In genomic region chr6:49216811-49217542, GRCm38 (mm10) we compare ENCODE assay signal across 8 mouse cellular contexts. TPM values are rescaled to one million over a fixed set of nuclear protein-coding genes. Genes with fewer than 3 reads are reported as not detected.
A peak's percentile ranks its signal among the peaks of the same experiment; 100 is the strongest.
DNase-seq lines count a peak whose midpoint lies in the region; ATAC-seq lines count a peak whose summit lies in the region.

No protein-coding gene starts in this region.

- H3K9ac ChIP-seq in neural tube, embryonic 11.5 days (ENCODE audit: low read length) = peak overlapping the region; percentile 63
- peak overlapping the region; percentile 87 for H3K9ac ChIP-seq in forebrain, embryonic 12.5 days
- H3K9ac ChIP-seq in limb, embryonic 11.5 days (ENCODE audit: low read length) = peak overlapping the region; percentile 85
- H3K9ac ChIP-seq in stomach, embryonic 14.5 days (replicated peaks; ENCODE audit: low read depth, low read length) = peak overlapping the region; percentile 67

- peak overlapping the region; percentile 50 for H3K4me2 ChIP-seq in neural tube, embryonic 11.5 days (ENCODE audit: low read depth)
- H3K4me2 ChIP-seq in forebrain, embryonic 12.5 days = peak overlapping the region; percentile 74
- peak overlapping the region; percentile 53 for H3K4me2 ChIP-seq in limb, embryonic 11.5 days (ENCODE audit: low read depth, severe bottlenecking)
- H3K4me2 ChIP-seq in stomach, embryonic 14.5 days (replicated peaks; ENCODE audit: low read depth, low read length) = peak overlapping the region; percentile 69

- H3K27ac ChIP-seq in neural tube, embryonic 11.5 days (ENCODE audit: low read depth, low read length) = peak overlapping the region; percentile 94
- H3K27ac ChIP-seq in forebrain, embryonic 12.5 days = peak overlapping the region; percentile 97
- H3K27ac ChIP-seq in limb, embryonic 11.5 days (replicated peaks; ENCODE audit: low read depth, low read length) = peak overlapping the region; percentile 88
- peak overlapping the region; percentile 97 for H3K27ac ChIP-seq in stomach, embryonic 14.5 days (ENCODE audit: low read length)

- no peak for ATAC-seq in neural tube, embryonic 11.5 days (ENCODE audit: insufficient read depth, low FRiP score, low TSS enrichment)
- no peak for ATAC-seq in forebrain, embryonic 12.5 days (ENCODE audit: low FRiP score)
- ATAC-seq in limb, embryonic 11.5 days (ENCODE audit: insufficient number of reproducible peaks, low FRiP score, low TSS enrichment, low read depth) = no peak
- ATAC-seq in stomach, embryonic 14.5 days (ENCODE audit: insufficient number of reproducible peaks, insufficient read depth, low FRiP score, low read depth) = no peak

- H3K4me3 ChIP-seq in neural tube, embryonic 11.5 days (ENCODE audit: low read depth, low read length) = peak overlapping the region; percentile 45
- H3K4me3 ChIP-seq in forebrain, embryonic 12.5 days (replicated peaks) = peak overlapping the region; percentile 55
- H3K4me3 ChIP-seq in limb, embryonic 11.5 days (ENCODE audit: low read depth, low read length) = peak overlapping the region; percentile 58
- peak overlapping the region; percentile 57 for H3K4me3 ChIP-seq in stomach, embryonic 14.5 days (ENCODE audit: low read depth, low read length)

- H3K36me3 ChIP-seq in neural tube, embryonic 11.5 days (ENCODE audit: control insufficient read depth, insufficient read depth, low read length) = no peaks in the 10 kb centered on the region
- no peaks in the 10 kb centered on the region for H3K36me3 ChIP-seq in forebrain, embryonic 12.5 days (replicated peaks)
- no peaks in the 10 kb centered on the region for H3K36me3 ChIP-seq in limb, embryonic 11.5 days (ENCODE audit: control insufficient read depth, insufficient read depth, low read length)
- no peaks in the 10 kb centered on the region for H3K36me3 ChIP-seq in stomach, embryonic 14.5 days (ENCODE audit: control insufficient read depth, insufficient read depth, low read length)

- no peaks in the 10 kb centered on the region for H3K9me3 ChIP-seq in neural tube, embryonic 11.5 days (ENCODE audit: control insufficient read depth, low read length)
- no peaks in the 10 kb centered on the region for H3K9me3 ChIP-seq in forebrain, embryonic 12.5 days
- no peaks in the 10 kb centered on the region for H3K9me3 ChIP-seq in limb, embryonic 11.5 days (ENCODE audit: control insufficient read depth, low read length)
- H3K9me3 ChIP-seq in stomach, embryonic 14.5 days (ENCODE audit: control insufficient read depth, low read depth, low read length) = no peaks in the 10 kb centered on the region

- peaks cover 7% of the 10 kb centered on the region for H3K4me1 ChIP-seq in neural tube, embryonic 11.5 days (ENCODE audit: control insufficient read depth, insufficient read depth, low read length)
- H3K4me1 ChIP-seq in forebrain, embryonic 12.5 days = peaks cover 18% of the 10 kb centered on the region
- H3K4me1 ChIP-seq in limb, embryonic 11.5 days (ENCODE audit: control insufficient read depth, insufficient read depth, low read length) = peaks cover 7% of the 10 kb centered on the region; the same call in 1 of the 2 replicates
- peaks cover 13% of the 10 kb centered on the region; the same call in 1 of the 2 replicates for H3K4me1 ChIP-seq in stomach, embryonic 14.5 days (ENCODE audit: control insufficient read depth, insufficient read depth, low read length)

- 2% methylated on average over 11 of the region's 11 CpGs for WGBS in neural tube, embryonic 11.5 days
- 2% methylated on average over 11 of the region's 11 CpGs for WGBS in forebrain, embryonic 12.5 days
- WGBS in limb, embryonic 11.5 days = 2% methylated on average over 11 of the region's 11 CpGs
- 4% methylated on average over 11 of the region's 11 CpGs for WGBS in stomach, embryonic 14.5 days

- no peaks in the 10 kb centered on the region for H3K27me3 ChIP-seq in neural tube, embryonic 11.5 days (ENCODE audit: control insufficient read depth, insufficient read depth, low read length)
- no peaks in the 10 kb centered on the region for H3K27me3 ChIP-seq in forebrain, embryonic 12.5 days
- H3K27me3 ChIP-seq in limb, embryonic 11.5 days (ENCODE audit: control insufficient read depth, insufficient read depth, low read length) = no peaks in the 10 kb centered on the region
- no peaks in the 10 kb centered on the region for H3K27me3 ChIP-seq in stomach, embryonic 14.5 days (ENCODE audit: control insufficient read depth, insufficient read depth, low read length)

- DNase-seq in neural tube, embryonic 11.5 days (ENCODE audit: low spot score) = no peak
- DNase-seq in neural tube, embryonic 10.5 days (ENCODE audit: extremely low spot score, low spot score) = no peak
- DNase-seq in limb, embryonic 11.5 days (ENCODE audit: low spot score) = no peak
- no peak for DNase-seq in cerebellum, adult 9-11 months
- DNase-seq in right cerebral cortex, postnatal 4 days = no peak
- no peak for DNase-seq in urinary bladder, postnatal 4 days (ENCODE audit: low spot score in 2 of 2)

RNA-seq across cellular contexts. Expression of gene Igf2bp3, which starts 2.2 kb away (rescaled TPM):
- polyA plus RNA-seq in neural tube, embryonic 11.5 days (2014; fragmentation: Nextera tagmentation; extraction: Ambion mirVana) = 129 and 130 TPM in 2 replicates
- polyA plus RNA-seq in forebrain, embryonic 12.5 days (2016; fragmentation: Nextera tagmentation; extraction: Ambion mirVana) = 98.9 and 107 TPM in 2 replicates
- 140 and 155 TPM in 2 replicates for polyA plus RNA-seq in limb, embryonic 11.5 days (2014; fragmentation: Nextera tagmentation; extraction: Ambion mirVana)
- polyA plus RNA-seq in stomach, embryonic 14.5 days (2014; fragmentation: Nextera tagmentation; extraction: Ambion mirVana) = 85.5 and 86.8 TPM in 2 replicates

RNA-seq across cellular contexts. Expression of gene Tra2a, which starts 46.9 kb away (rescaled TPM):
- 50.0 and 54.7 TPM in 2 replicates for polyA plus RNA-seq in neural tube, embryonic 11.5 days (2014; fragmentation: Nextera tagmentation; extraction: Ambion mirVana)
- 164 and 168 TPM in 2 replicates for polyA plus RNA-seq in forebrain, embryonic 12.5 days (2016; fragmentation: Nextera tagmentation; extraction: Ambion mirVana)
- polyA plus RNA-seq in limb, embryonic 11.5 days (2014; fragmentation: Nextera tagmentation; extraction: Ambion mirVana) = 64.2 and 75.1 TPM in 2 replicates
- 61.2 and 65.1 TPM in 2 replicates for polyA plus RNA-seq in stomach, embryonic 14.5 days (2014; fragmentation: Nextera tagmentation; extraction: Ambion mirVana)
